Mouse (Mus musculus): Measurements from ENCODE around the gene Lsm2. TPM values are rescaled to one million over a fixed set of nuclear protein-coding genes. Genes with fewer than 3 reads are reported as not detected.

Lsm2 gene
- polyA plus RNA-seq, 1 experiment = 579 TPM

DNA sequence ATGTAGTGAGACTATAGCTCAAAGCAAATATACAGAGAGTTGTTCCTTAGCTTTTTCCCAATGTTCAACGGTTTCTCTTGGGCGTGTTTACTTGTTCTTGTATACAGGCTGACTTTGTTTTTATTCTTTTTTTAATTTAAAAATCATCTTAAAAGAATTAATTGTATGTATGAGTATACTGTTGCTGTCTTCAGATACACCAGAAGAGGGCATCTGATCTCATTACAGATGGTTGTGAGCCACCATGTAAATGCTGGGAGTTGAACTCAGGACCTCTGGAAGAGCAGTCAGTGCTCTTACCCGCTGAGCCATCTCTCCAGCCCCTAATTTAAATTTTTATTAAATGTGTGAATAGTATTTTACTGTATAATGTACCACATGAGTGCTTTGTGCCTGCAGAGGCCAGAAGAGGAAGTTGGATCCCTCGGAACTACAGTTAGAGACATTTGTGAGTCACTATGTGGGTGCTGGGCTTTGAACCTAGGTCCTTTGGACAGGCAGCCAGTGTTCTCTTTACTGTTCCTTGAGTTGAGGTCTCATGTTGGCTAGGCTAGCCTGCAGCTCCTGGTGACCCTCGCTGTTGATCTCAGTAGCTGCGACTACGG lies 25.8 kb downstream of the Lsm2 start:
- Histone ChIP-seq H3K27me3 (ENCODE audit: control insufficient read depth, insufficient read depth, low read length) (no peaks in the 10 kb centered on the region), H3K4me3 (ENCODE audit: control insufficient read depth, low read depth, low read length) (no peak overlapping the region), H3K4me1 (ENCODE audit: control insufficient read depth, insufficient read depth, low read length) (peaks cover 1% of the 10 kb centered on the region), H3K27ac (ENCODE audit: control insufficient read depth, insufficient read depth, low read depth, low read length) (no peak overlapping the region), H3K36me3 (ENCODE audit: control insufficient read depth, insufficient read depth, low read length) (peaks cover 3% of the 10 kb centered on the region)
- no peak for TF ChIP-seq POLR2A (IDR thresholded peaks at IDR 0.05; ENCODE audit: control insufficient read depth, low read depth, low read length)
- no peak for TF ChIP-seq CTCF (IDR thresholded peaks at IDR 0.05; ENCODE audit: control insufficient read depth, insufficient read depth, insufficient replicate concordance, low read depth, low read length)

DNA sequence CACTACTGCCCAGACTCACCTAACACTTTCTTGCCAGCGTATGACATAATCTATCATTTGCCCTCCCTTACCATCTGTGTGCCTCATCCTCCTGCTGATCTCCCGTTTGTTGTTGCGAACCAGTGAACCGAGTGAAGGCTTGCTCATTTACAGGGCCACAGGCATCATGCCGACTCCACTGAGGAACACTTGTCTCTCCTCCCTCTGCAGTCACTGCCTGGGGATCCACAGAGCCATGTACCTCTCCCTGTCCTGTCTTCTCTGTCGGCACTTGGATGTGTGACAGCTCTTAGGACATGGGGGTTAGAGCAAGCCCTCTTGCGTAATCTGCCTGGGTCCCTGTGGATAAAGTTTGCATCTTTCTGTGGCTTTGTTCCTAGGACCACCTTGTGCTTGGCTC lies 27.9 kb downstream of the Lsm2 start:
- Histone ChIP-seq H3K4me1 (ENCODE audit: control insufficient read depth, insufficient read depth, low read length) (no peaks in the 10 kb centered on the region), H3K36me3 (ENCODE audit: control insufficient read depth, insufficient read depth, low read length) (peaks cover 3% of the 10 kb centered on the region), H3K4me3 (ENCODE audit: control insufficient read depth, low read depth, low read length) (no peak overlapping the region), H3K27ac (ENCODE audit: control insufficient read depth, insufficient read depth, low read depth, low read length) (no peak overlapping the region), H3K27me3 (ENCODE audit: control insufficient read depth, insufficient read depth, low read length) (no peaks in the 10 kb centered on the region)
- TF ChIP-seq POLR2A (IDR thresholded peaks at IDR 0.05; ENCODE audit: control insufficient read depth, low read depth, low read length) (no peak), CTCF (IDR thresholded peaks at IDR 0.05; ENCODE audit: control insufficient read depth, insufficient read depth, insufficient replicate concordance, low read depth, low read length) (no peak)

DNA sequence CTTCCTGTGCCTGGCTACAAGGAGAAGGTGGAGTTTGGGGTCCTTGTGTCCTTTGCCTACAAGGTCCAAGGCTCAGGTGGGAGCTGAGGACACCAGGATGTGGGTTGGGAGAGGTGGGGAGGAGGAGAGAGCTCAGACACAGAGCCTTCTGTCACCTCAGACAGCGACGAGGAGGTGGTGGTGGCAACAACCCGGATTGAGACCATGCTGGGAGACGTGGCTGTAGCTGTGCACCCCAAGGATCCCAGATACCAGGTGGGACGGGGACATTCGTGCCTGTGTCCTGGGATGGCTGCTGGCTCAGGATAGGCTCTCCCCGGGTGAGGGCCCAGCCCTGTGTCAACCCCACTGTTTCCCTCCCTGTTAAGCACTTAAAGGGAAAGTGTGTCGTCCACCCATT lies 29.8 kb downstream of the Lsm2 start:
- Histone ChIP-seq H3K4me3 (ENCODE audit: control insufficient read depth, low read depth, low read length) (no peak overlapping the region), H3K27ac (ENCODE audit: control insufficient read depth, insufficient read depth, low read depth, low read length) (no peak overlapping the region), H3K4me1 (ENCODE audit: control insufficient read depth, insufficient read depth, low read length) (no peaks in the 10 kb centered on the region), H3K36me3 (ENCODE audit: control insufficient read depth, insufficient read depth, low read length) (no peaks in the 10 kb centered on the region; the same call in 1 of the 2 replicates), H3K27me3 (ENCODE audit: control insufficient read depth, insufficient read depth, low read length) (no peaks in the 10 kb centered on the region)
- no peak for TF ChIP-seq CTCF (IDR thresholded peaks at IDR 0.05; ENCODE audit: control insufficient read depth, insufficient read depth, insufficient replicate concordance, low read depth, low read length)
- no peak for TF ChIP-seq POLR2A (IDR thresholded peaks at IDR 0.05; ENCODE audit: control insufficient read depth, low read depth, low read length)

DNA sequence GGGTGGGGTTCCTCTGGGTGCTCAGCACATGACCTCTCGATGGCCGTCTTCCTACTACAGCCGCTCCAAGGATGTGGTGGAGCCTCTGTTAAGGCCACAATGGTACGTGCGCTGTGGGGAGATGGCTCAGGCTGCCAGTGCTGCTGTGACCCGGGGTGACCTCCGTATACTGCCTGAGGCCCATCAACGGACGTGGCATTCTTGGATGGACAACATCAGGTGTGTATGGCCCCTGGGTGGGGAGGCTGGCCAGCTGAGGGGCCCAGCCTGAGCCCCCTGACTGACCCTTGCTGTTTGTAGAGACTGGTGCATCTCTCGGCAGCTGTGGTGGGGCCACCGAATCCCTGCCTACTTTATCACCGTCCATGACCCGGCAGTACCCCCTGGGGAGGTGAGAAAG lies 30.8 kb downstream of the Lsm2 start:
- H3K27me3 ChIP-seq (ENCODE audit: control insufficient read depth, insufficient read depth, low read length) = no peaks in the 10 kb centered on the region
- no peak overlapping the region for H3K4me3 ChIP-seq (ENCODE audit: control insufficient read depth, low read depth, low read length)
- no peaks in the 10 kb centered on the region for H3K4me1 ChIP-seq (ENCODE audit: control insufficient read depth, insufficient read depth, low read length)
- TF ChIP-seq POLR2A (IDR thresholded peaks at IDR 0.05; ENCODE audit: control insufficient read depth, low read depth, low read length) = no peak
- no peak for TF ChIP-seq CTCF (IDR thresholded peaks at IDR 0.05; ENCODE audit: control insufficient read depth, insufficient read depth, insufficient replicate concordance, low read depth, low read length)
- H3K36me3 ChIP-seq (ENCODE audit: control insufficient read depth, insufficient read depth, low read length) = no peaks in the 10 kb centered on the region; the same call in 1 of the 2 replicates
- H3K27ac ChIP-seq (ENCODE audit: control insufficient read depth, insufficient read depth, low read depth, low read length) = no peak overlapping the region

DNA sequence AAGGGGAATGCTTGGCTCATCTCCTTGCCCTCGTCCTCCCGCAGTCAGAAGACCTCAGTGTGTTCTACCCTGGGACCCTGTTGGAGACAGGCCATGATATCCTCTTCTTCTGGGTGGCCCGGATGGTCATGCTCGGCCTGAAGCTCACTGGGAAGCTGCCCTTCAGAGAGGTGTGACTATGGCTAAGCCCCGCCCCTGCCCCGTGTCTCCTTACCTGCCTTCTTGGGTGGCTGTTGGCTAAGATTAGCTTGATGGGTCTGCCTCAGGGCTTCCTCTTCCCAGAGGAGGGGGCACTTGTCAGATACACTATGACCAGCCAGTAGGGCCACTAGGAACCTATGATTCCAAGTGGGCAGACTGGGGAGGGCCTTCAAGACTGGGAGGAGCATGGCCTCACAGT lies 31.6 kb downstream of the Lsm2 start:
- no peak overlapping the region for H3K27ac ChIP-seq (ENCODE audit: control insufficient read depth, insufficient read depth, low read depth, low read length)
- H3K27me3 ChIP-seq (ENCODE audit: control insufficient read depth, insufficient read depth, low read length) = no peaks in the 10 kb centered on the region
- no peaks in the 10 kb centered on the region; the same call in 1 of the 2 replicates for H3K36me3 ChIP-seq (ENCODE audit: control insufficient read depth, insufficient read depth, low read length)
- H3K4me1 ChIP-seq (ENCODE audit: control insufficient read depth, insufficient read depth, low read length) = no peaks in the 10 kb centered on the region
- TF ChIP-seq CTCF (IDR thresholded peaks at IDR 0.05; ENCODE audit: control insufficient read depth, insufficient read depth, insufficient replicate concordance, low read depth, low read length) (no peak), POLR2A (IDR thresholded peaks at IDR 0.05; ENCODE audit: control insufficient read depth, low read depth, low read length) (no peak)
- no peak overlapping the region for H3K4me3 ChIP-seq (ENCODE audit: control insufficient read depth, low read depth, low read length)

DNA sequence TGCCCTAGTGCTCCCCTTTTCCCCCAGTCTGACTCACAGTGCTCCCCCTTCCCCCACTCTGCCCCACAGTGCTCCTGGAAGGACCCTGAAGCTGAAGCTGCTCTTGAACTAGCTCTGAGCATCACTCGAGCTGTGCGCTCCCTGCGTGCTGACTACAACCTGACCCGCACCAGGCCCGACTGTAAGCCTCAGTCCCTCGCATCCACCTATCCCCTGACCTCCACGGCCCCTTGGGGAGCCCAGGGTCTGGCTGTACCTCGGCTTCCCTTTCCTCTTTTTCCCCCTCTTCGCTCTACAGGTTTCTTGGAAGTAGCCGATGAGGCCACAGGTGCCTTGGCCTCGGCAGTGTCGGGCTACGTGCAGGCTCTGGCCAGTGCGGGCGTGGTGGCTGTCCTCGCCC lies 33.6 kb downstream of the Lsm2 start:
- no peak for TF ChIP-seq POLR2A (IDR thresholded peaks at IDR 0.05; ENCODE audit: control insufficient read depth, low read depth, low read length)
- TF ChIP-seq CTCF (IDR thresholded peaks at IDR 0.05; ENCODE audit: control insufficient read depth, insufficient read depth, insufficient replicate concordance, low read depth, low read length) = no peak
- H3K4me1 ChIP-seq (ENCODE audit: control insufficient read depth, insufficient read depth, low read length) = no peaks in the 10 kb centered on the region
- H3K4me3 ChIP-seq (ENCODE audit: control insufficient read depth, low read depth, low read length) = no peak overlapping the region
- H3K27ac ChIP-seq (ENCODE audit: control insufficient read depth, insufficient read depth, low read depth, low read length) = no peak overlapping the region
- no peaks in the 10 kb centered on the region for H3K27me3 ChIP-seq (ENCODE audit: control insufficient read depth, insufficient read depth, low read length)
- no peaks in the 10 kb centered on the region; the same call in 1 of the 2 replicates for H3K36me3 ChIP-seq (ENCODE audit: control insufficient read depth, insufficient read depth, low read length)

DNA sequence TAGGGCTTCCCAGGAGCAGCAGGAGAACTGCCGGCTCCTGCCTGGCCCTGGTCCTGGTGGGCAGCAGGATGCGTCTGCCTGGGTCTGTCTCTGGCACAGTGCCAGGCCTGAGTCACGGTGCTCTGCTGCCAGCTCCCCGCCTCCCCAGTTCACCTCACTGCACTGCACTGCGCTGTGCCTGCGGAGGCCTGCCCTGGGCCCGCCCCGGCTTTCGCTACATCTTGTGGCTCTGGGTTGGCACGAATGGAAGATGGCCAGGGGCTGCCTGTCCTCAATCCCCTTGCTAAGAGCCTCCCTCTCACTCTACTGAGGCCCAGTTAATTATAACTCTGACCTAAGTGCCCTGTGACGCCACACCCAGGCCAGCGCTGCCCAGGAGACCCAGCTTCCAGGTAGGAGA lies 34.7 kb downstream of the Lsm2 start, which contains the start of gene Vwa7:
Vwa7 (plus strand) TSS at position 204 of the 400 bp plus-strand sequence.
- H3K27ac ChIP-seq (ENCODE audit: control insufficient read depth, insufficient read depth, low read depth, low read length) = no peak within 1 kb of the TSS
- TF ChIP-seq CTCF (IDR thresholded peaks at IDR 0.05; ENCODE audit: control insufficient read depth, insufficient read depth, insufficient replicate concordance, low read depth, low read length) (no peak), POLR2A (IDR thresholded peaks at IDR 0.05; ENCODE audit: control insufficient read depth, low read depth, low read length) (no peak)
- H3K27me3 ChIP-seq (ENCODE audit: control insufficient read depth, insufficient read depth, low read length) = no peaks in the 10 kb centered on the region
- no peaks in the 10 kb centered on the region; the same call in 1 of the 2 replicates for H3K36me3 ChIP-seq (ENCODE audit: control insufficient read depth, insufficient read depth, low read length)
- no peak within 1 kb of the TSS for H3K4me3 ChIP-seq (ENCODE audit: control insufficient read depth, low read depth, low read length)
- H3K4me1 ChIP-seq (ENCODE audit: control insufficient read depth, insufficient read depth, low read length) = peaks cover 3% of the 10 kb centered on the region

Measured in testis, adult 2 months (tissue).